Mouse (Mus musculus) liver, embryonic 14.5 days (tissue): Measurements from ENCODE around the gene Pdzd8.

Experiments used
- CTCF ChIP-seq: IDR thresholded peaks from 2 replicates; pipeline ENCODE4 v1.5.1; 2016; ENCODE audit warnings: antibody characterized with exemption, low read depth, control low read depth
- EP300 ChIP-seq: IDR thresholded peaks from 2 replicates; pipeline ENCODE4 v1.6.1; 2016; ENCODE audit warnings: antibody characterized with exemption, low read depth

DNA sequence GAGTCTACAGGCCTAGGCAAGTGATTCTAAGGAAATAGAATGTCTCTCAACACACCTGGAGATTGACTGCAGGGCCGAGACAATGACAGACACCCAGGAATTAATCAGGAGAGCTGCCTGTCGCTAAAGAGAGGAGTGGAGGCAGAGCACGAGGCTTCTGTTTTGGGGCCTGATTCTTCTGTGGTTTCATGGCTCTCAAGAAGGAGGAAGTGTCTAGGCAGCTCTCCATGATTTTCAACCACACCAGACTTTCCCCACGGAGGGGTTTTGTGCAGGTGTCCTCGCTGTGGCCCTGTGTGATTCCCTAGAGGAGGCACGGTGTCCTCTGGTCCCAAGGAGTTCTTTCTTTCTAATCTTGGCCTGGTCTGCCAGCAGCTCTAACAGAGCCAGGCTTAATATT is 29.4 kb upstream of the Pdzd8 start:
- TF ChIP-seq CTCF = no peak
- TF ChIP-seq EP300 = no peak
